Mouse (Mus musculus): ENCODE results near the gene Cpne4. TPM values are rescaled to one million over a fixed set of nuclear protein-coding genes. Genes with fewer than 3 reads are reported as not detected.

Gene Cpne4
- polyA plus RNA-seq, 1 experiment from 2014 or later = 0.05 TPM

GRCm38 (mm10) chr9:104687051-104687450, 140.0 kb downstream of the Cpne4 start:
- H3K27me3 ChIP-seq (replicated peaks) = no peaks in the 10 kb centered on the region

GRCm38 (mm10) chr9:104693145-104693544, 146.1 kb downstream of the Cpne4 start:
- no peak overlapping the region for H3K9ac ChIP-seq
- no peak overlapping the region for H3K4me3 ChIP-seq
- WGBS = 52% methylated on average over 2 of the region's 2 CpGs
- no peaks in the 10 kb centered on the region for H3K36me3 ChIP-seq
- H3K27ac ChIP-seq (ENCODE audit: poor library complexity, severe bottlenecking) = no peak overlapping the region
- no peaks in the 10 kb centered on the region for H3K27me3 ChIP-seq (replicated peaks)
- H3K4me2 ChIP-seq = no peak overlapping the region
- ATAC-seq (ENCODE audit: insufficient number of reproducible peaks, low FRiP score) = no peak
- H3K9me3 ChIP-seq (replicated peaks) = no peaks in the 10 kb centered on the region
- no peaks in the 10 kb centered on the region for H3K4me1 ChIP-seq (replicated peaks)

More at GRCm38 (mm10) chr9:104687051-104687450, 140.0 kb downstream of the Cpne4 start:
- no peak overlapping the region for H3K4me2 ChIP-seq
- no peaks in the 10 kb centered on the region for H3K36me3 ChIP-seq
- no peak overlapping the region for H3K4me3 ChIP-seq
- no peak for ATAC-seq (ENCODE audit: insufficient number of reproducible peaks, low FRiP score)
- H3K9ac ChIP-seq = no peak overlapping the region
- no peaks in the 10 kb centered on the region; the same call in 1 of the 2 replicates for H3K9me3 ChIP-seq (replicated peaks)
- 53% methylated on average over 3 of the region's 3 CpGs for WGBS
- no peak overlapping the region for H3K27ac ChIP-seq (ENCODE audit: poor library complexity, severe bottlenecking)
- H3K4me1 ChIP-seq (replicated peaks) = no peaks in the 10 kb centered on the region

- H3K27me3 ChIP-seq (replicated peaks) = no peaks in the 10 kb centered on the region
- H3K9ac ChIP-seq = no peak overlapping the region
- 73% methylated on average over 5 of the region's 5 CpGs for WGBS
- no peaks in the 10 kb centered on the region for H3K36me3 ChIP-seq
- ATAC-seq (ENCODE audit: insufficient number of reproducible peaks, low FRiP score) = no peak
- H3K4me1 ChIP-seq (replicated peaks) = no peaks in the 10 kb centered on the region
- no peak overlapping the region for H3K4me2 ChIP-seq
- no peaks in the 10 kb centered on the region for H3K9me3 ChIP-seq (replicated peaks)
- H3K27ac ChIP-seq (ENCODE audit: poor library complexity, severe bottlenecking) = no peak overlapping the region
- no peak overlapping the region for H3K4me3 ChIP-seq
Measured at GRCm38 (mm10) chr9:104710831-104711230, 163.7 kb downstream of the Cpne4 start.

GRCm38 (mm10) chr9:104725311-104725710, 178.2 kb downstream of the Cpne4 start:
- WGBS = 79% methylated on average over 2 of the region's 2 CpGs
- Histone ChIP-seq H3K9ac (no peak overlapping the region), H3K4me3 (no peak overlapping the region), H3K27ac (ENCODE audit: poor library complexity, severe bottlenecking) (no peak overlapping the region), H3K4me2 (no peak overlapping the region), H3K36me3 (no peaks in the 10 kb centered on the region), H3K9me3 (replicated peaks) (peaks cover 11% of the 10 kb centered on the region), H3K4me1 (replicated peaks) (no peaks in the 10 kb centered on the region), H3K27me3 (replicated peaks) (no peaks in the 10 kb centered on the region)
- no peak for ATAC-seq (ENCODE audit: insufficient number of reproducible peaks, low FRiP score)

GRCm38 (mm10) chr9:104742661-104743380, 195.7 kb downstream of the Cpne4 start:
- H3K9me3 ChIP-seq (replicated peaks) = no peaks in the 10 kb centered on the region
- no peak for ATAC-seq (ENCODE audit: insufficient number of reproducible peaks, low FRiP score)
- no peak overlapping the region for H3K4me2 ChIP-seq

GRCm38 (mm10) chr9:104755519-104755918, 208.4 kb downstream of the Cpne4 start:
- H3K9me3 ChIP-seq (replicated peaks) = no peaks in the 10 kb centered on the region
- H3K27me3 ChIP-seq (replicated peaks) = no peaks in the 10 kb centered on the region
- no peaks in the 10 kb centered on the region for H3K4me1 ChIP-seq (replicated peaks)
- no peak overlapping the region for H3K27ac ChIP-seq (ENCODE audit: poor library complexity, severe bottlenecking)
- 79% methylated on average over 14 of the region's 14 CpGs for WGBS
- H3K4me3 ChIP-seq = no peak overlapping the region
- no peak overlapping the region for H3K9ac ChIP-seq
- no peak overlapping the region for H3K4me2 ChIP-seq
- H3K36me3 ChIP-seq = no peaks in the 10 kb centered on the region
- ATAC-seq (ENCODE audit: insufficient number of reproducible peaks, low FRiP score) = no peak

More at GRCm38 (mm10) chr9:104742661-104743380, 195.7 kb downstream of the Cpne4 start:
- Histone ChIP-seq H3K36me3 (no peaks in the 10 kb centered on the region), H3K27ac (ENCODE audit: poor library complexity, severe bottlenecking) (no peak overlapping the region), H3K27me3 (replicated peaks) (no peaks in the 10 kb centered on the region), H3K4me3 (no peak overlapping the region), H3K9ac (no peak overlapping the region), H3K4me1 (replicated peaks) (no peaks in the 10 kb centered on the region)
- WGBS = 72% methylated on average over 14 of the region's 14 CpGs

- WGBS = 86% methylated on average over 7 of the region's 7 CpGs
- no peaks in the 10 kb centered on the region for H3K9me3 ChIP-seq (replicated peaks)
- H3K36me3 ChIP-seq = no peaks in the 10 kb centered on the region
- no peak overlapping the region for H3K4me2 ChIP-seq
- no peaks in the 10 kb centered on the region for H3K4me1 ChIP-seq (replicated peaks)
- H3K27me3 ChIP-seq (replicated peaks) = no peaks in the 10 kb centered on the region
- no peak overlapping the region for H3K4me3 ChIP-seq
- no peak overlapping the region for H3K27ac ChIP-seq (ENCODE audit: poor library complexity, severe bottlenecking)
- no peak for ATAC-seq (ENCODE audit: insufficient number of reproducible peaks, low FRiP score)
- no peak overlapping the region for H3K9ac ChIP-seq
Measured at GRCm38 (mm10) chr9:104760031-104760430, 212.9 kb downstream of the Cpne4 start.

- no peak for ATAC-seq (ENCODE audit: insufficient number of reproducible peaks, low FRiP score)
- no peaks in the 10 kb centered on the region for H3K9me3 ChIP-seq (replicated peaks)
- no peaks in the 10 kb centered on the region for H3K36me3 ChIP-seq
- no peak overlapping the region for H3K27ac ChIP-seq (ENCODE audit: poor library complexity, severe bottlenecking)
- H3K4me2 ChIP-seq = no peak overlapping the region
- H3K9ac ChIP-seq = no peak overlapping the region
- H3K4me3 ChIP-seq = no peak overlapping the region
- H3K4me1 ChIP-seq (replicated peaks) = no peaks in the 10 kb centered on the region
- H3K27me3 ChIP-seq (replicated peaks) = no peaks in the 10 kb centered on the region
- WGBS = 82% methylated on average over 7 of the region's 7 CpGs
Measured at GRCm38 (mm10) chr9:104776198-104776815, 229.2 kb downstream of the Cpne4 start.

- no peaks in the 10 kb centered on the region for H3K4me1 ChIP-seq (replicated peaks)
- no peak overlapping the region for H3K27ac ChIP-seq (ENCODE audit: poor library complexity, severe bottlenecking)
- WGBS = 61% methylated on average over 3 of the region's 3 CpGs
- H3K4me3 ChIP-seq = no peak overlapping the region
- H3K4me2 ChIP-seq = no peak overlapping the region
- H3K36me3 ChIP-seq = no peaks in the 10 kb centered on the region
- no peaks in the 10 kb centered on the region for H3K27me3 ChIP-seq (replicated peaks)
- H3K9ac ChIP-seq = no peak overlapping the region
- no peaks in the 10 kb centered on the region for H3K9me3 ChIP-seq (replicated peaks)
- no peak for ATAC-seq (ENCODE audit: insufficient number of reproducible peaks, low FRiP score)
Measured at GRCm38 (mm10) chr9:104777135-104777534, 230.0 kb downstream of the Cpne4 start.

- no peaks in the 10 kb centered on the region for H3K9me3 ChIP-seq (replicated peaks)
- no peak overlapping the region for H3K4me3 ChIP-seq
- no peak overlapping the region for H3K27ac ChIP-seq (ENCODE audit: poor library complexity, severe bottlenecking)
- ATAC-seq (ENCODE audit: insufficient number of reproducible peaks, low FRiP score) = no peak
- WGBS = 72% methylated on average over 5 of the region's 5 CpGs
- no peak overlapping the region for H3K4me2 ChIP-seq
- no peaks in the 10 kb centered on the region for H3K4me1 ChIP-seq (replicated peaks)
- no peaks in the 10 kb centered on the region for H3K36me3 ChIP-seq
- H3K9ac ChIP-seq = no peak overlapping the region
- no peaks in the 10 kb centered on the region for H3K27me3 ChIP-seq (replicated peaks)
Measured at GRCm38 (mm10) chr9:104777780-104778179, 230.7 kb downstream of the Cpne4 start.

GRCm38 (mm10) chr9:104796601-104797000, 249.5 kb downstream of the Cpne4 start:
- H3K9ac ChIP-seq = no peak overlapping the region
- WGBS = 39% methylated on average over 2 of the region's 2 CpGs
- ATAC-seq (ENCODE audit: insufficient number of reproducible peaks, low FRiP score) = no peak
- H3K4me3 ChIP-seq = no peak overlapping the region
- no peak overlapping the region for H3K4me2 ChIP-seq
- H3K36me3 ChIP-seq = no peaks in the 10 kb centered on the region
- H3K9me3 ChIP-seq (replicated peaks) = no peaks in the 10 kb centered on the region
- no peaks in the 10 kb centered on the region for H3K4me1 ChIP-seq (replicated peaks)
- no peak overlapping the region for H3K27ac ChIP-seq (ENCODE audit: poor library complexity, severe bottlenecking)
- no peaks in the 10 kb centered on the region for H3K27me3 ChIP-seq (replicated peaks)
